Mouse (Mus musculus): ENCODE data around the gene 1500011B03Rik. TPM values are rescaled to one million over a fixed set of nuclear protein-coding genes. Genes with fewer than 3 reads are reported as not detected.

The 1500011B03Rik gene
- polyA plus RNA-seq, 1 experiment = 51.7 TPM

DNA sequence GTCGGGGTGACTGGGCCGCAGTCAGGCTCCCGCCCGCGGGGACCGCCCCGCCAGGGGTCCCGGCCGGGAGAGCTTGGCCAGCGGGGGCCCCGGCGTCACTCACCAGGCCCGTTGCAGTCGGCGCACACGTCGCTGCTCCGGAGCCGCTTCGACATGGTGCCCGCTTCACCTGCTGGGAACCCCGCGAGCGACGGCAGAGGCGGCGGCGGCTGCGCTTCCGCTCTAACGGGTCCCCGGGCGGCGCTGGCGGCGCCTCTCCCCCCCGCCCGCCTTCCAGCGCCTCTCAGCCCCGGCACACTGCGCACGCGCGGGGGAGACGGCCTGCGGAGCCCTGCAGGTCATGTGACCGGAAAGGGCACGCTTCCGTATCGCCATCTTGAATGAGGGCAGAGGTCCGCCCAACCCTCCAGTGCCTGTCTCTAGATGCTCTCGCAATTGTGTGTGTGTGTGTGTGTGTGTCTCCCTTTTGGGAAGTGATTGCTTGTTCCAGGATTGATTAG is 50.0 kb downstream of the 1500011B03Rik start:
- no peak for TF ChIP-seq CTCF (IDR thresholded peaks at IDR 0.05; ENCODE audit: control insufficient read depth, insufficient read depth, insufficient replicate concordance, low read depth, low read length)
- peak; percentile 67 for TF ChIP-seq POLR2A (IDR thresholded peaks at IDR 0.05; ENCODE audit: control insufficient read depth, low read depth, low read length)
- Histone ChIP-seq H3K4me1 (ENCODE audit: control insufficient read depth, insufficient read depth, low read length) (peaks cover 19% of the 10 kb centered on the region), H3K4me3 (ENCODE audit: control insufficient read depth, low read depth, low read length) (peak overlapping the region; percentile 92), H3K27me3 (ENCODE audit: control insufficient read depth, insufficient read depth, low read length) (no peaks in the 10 kb centered on the region), H3K27ac (ENCODE audit: control insufficient read depth, insufficient read depth, low read depth, low read length) (peak overlapping the region; percentile 96), H3K36me3 (ENCODE audit: control insufficient read depth, insufficient read depth, low read length) (no peaks in the 10 kb centered on the region)

- H3K4me1 ChIP-seq (ENCODE audit: control insufficient read depth, insufficient read depth, low read length) = peaks cover 19% of the 10 kb centered on the region
- peak overlapping the region; percentile 67 for H3K27ac ChIP-seq (ENCODE audit: control insufficient read depth, insufficient read depth, low read depth, low read length)
- peak overlapping the region; percentile 92 for H3K4me3 ChIP-seq (ENCODE audit: control insufficient read depth, low read depth, low read length)
- H3K36me3 ChIP-seq (ENCODE audit: control insufficient read depth, insufficient read depth, low read length) = no peaks in the 10 kb centered on the region
- no peaks in the 10 kb centered on the region for H3K27me3 ChIP-seq (ENCODE audit: control insufficient read depth, insufficient read depth, low read length)
- TF ChIP-seq CTCF (IDR thresholded peaks at IDR 0.05; ENCODE audit: control insufficient read depth, insufficient read depth, insufficient replicate concordance, low read depth, low read length) (no peak), POLR2A (IDR thresholded peaks at IDR 0.05; ENCODE audit: control insufficient read depth, low read depth, low read length) (no peak)
Measured at GRCm38 (mm10) chr5:114772456-114773203, 50.6 kb downstream of the 1500011B03Rik start.

GRCm38 (mm10) chr5:114771796-114772195 is 51.5 kb downstream of the 1500011B03Rik start:
- Histone ChIP-seq H3K4me1 (ENCODE audit: control insufficient read depth, insufficient read depth, low read length) (peaks cover 17% of the 10 kb centered on the region), H3K27ac (ENCODE audit: control insufficient read depth, insufficient read depth, low read depth, low read length) (no peak overlapping the region), H3K4me3 (ENCODE audit: control insufficient read depth, low read depth, low read length) (no peak overlapping the region), H3K27me3 (ENCODE audit: control insufficient read depth, insufficient read depth, low read length) (no peaks in the 10 kb centered on the region), H3K36me3 (ENCODE audit: control insufficient read depth, insufficient read depth, low read length) (no peaks in the 10 kb centered on the region)
- TF ChIP-seq POLR2A (IDR thresholded peaks at IDR 0.05; ENCODE audit: control insufficient read depth, low read depth, low read length) = no peak
- TF ChIP-seq CTCF (IDR thresholded peaks at IDR 0.05; ENCODE audit: control insufficient read depth, insufficient read depth, insufficient replicate concordance, low read depth, low read length) = no peak

GRCm38 (mm10) chr5:114769786-114770185 is 53.5 kb downstream of the 1500011B03Rik start:
- Histone ChIP-seq H3K27me3 (ENCODE audit: control insufficient read depth, insufficient read depth, low read length) (no peaks in the 10 kb centered on the region), H3K4me3 (ENCODE audit: control insufficient read depth, low read depth, low read length) (no peak overlapping the region), H3K4me1 (ENCODE audit: control insufficient read depth, insufficient read depth, low read length) (peaks cover 7% of the 10 kb centered on the region), H3K27ac (ENCODE audit: control insufficient read depth, insufficient read depth, low read depth, low read length) (no peak overlapping the region), H3K36me3 (ENCODE audit: control insufficient read depth, insufficient read depth, low read length) (no peaks in the 10 kb centered on the region)
- TF ChIP-seq CTCF (IDR thresholded peaks at IDR 0.05; ENCODE audit: control insufficient read depth, insufficient read depth, insufficient replicate concordance, low read depth, low read length) (no peak), POLR2A (IDR thresholded peaks at IDR 0.05; ENCODE audit: control insufficient read depth, low read depth, low read length) (no peak)

GRCm38 (mm10) chr5:114767185-114767584 is 56.1 kb downstream of the 1500011B03Rik start:
- H3K36me3 ChIP-seq (ENCODE audit: control insufficient read depth, insufficient read depth, low read length) = no peaks in the 10 kb centered on the region
- H3K4me1 ChIP-seq (ENCODE audit: control insufficient read depth, insufficient read depth, low read length) = peaks cover 2% of the 10 kb centered on the region; the same call in 1 of the 2 replicates
- H3K4me3 ChIP-seq (ENCODE audit: control insufficient read depth, low read depth, low read length) = no peak overlapping the region
- H3K27me3 ChIP-seq (ENCODE audit: control insufficient read depth, insufficient read depth, low read length) = no peaks in the 10 kb centered on the region
- no peak for TF ChIP-seq POLR2A (IDR thresholded peaks at IDR 0.05; ENCODE audit: control insufficient read depth, low read depth, low read length)
- no peak for TF ChIP-seq CTCF (IDR thresholded peaks at IDR 0.05; ENCODE audit: control insufficient read depth, insufficient read depth, insufficient replicate concordance, low read depth, low read length)
- H3K27ac ChIP-seq (ENCODE audit: control insufficient read depth, insufficient read depth, low read depth, low read length) = no peak overlapping the region

DNA sequence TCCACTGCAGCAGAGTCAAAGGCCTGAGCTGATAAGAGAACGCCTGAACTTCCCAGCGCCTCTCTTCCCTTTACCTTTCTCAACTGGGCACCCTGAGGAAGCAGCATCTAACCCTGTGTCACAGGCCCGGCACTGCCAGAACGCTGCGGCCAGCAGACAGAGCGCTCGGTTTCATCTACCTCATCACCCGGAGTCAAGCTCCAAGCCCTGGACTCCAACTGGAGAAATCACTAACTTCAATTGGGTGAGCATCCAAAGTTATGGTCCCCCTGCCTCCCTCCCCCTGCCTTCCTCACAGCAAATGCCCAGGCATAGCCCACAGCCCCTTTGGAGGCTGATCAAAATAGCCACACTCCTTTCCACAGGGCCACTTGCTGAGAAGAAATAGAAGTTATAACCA is 56.6 kb downstream of the 1500011B03Rik start:
- no peak overlapping the region for H3K27ac ChIP-seq (ENCODE audit: control insufficient read depth, insufficient read depth, low read depth, low read length)
- no peaks in the 10 kb centered on the region for H3K27me3 ChIP-seq (ENCODE audit: control insufficient read depth, insufficient read depth, low read length)
- no peak overlapping the region for H3K4me3 ChIP-seq (ENCODE audit: control insufficient read depth, low read depth, low read length)
- H3K36me3 ChIP-seq (ENCODE audit: control insufficient read depth, insufficient read depth, low read length) = no peaks in the 10 kb centered on the region
- TF ChIP-seq CTCF (IDR thresholded peaks at IDR 0.05; ENCODE audit: control insufficient read depth, insufficient read depth, insufficient replicate concordance, low read depth, low read length) = no peak
- TF ChIP-seq POLR2A (IDR thresholded peaks at IDR 0.05; ENCODE audit: control insufficient read depth, low read depth, low read length) = no peak
- no peaks in the 10 kb centered on the region for H3K4me1 ChIP-seq (ENCODE audit: control insufficient read depth, insufficient read depth, low read length)

DNA sequence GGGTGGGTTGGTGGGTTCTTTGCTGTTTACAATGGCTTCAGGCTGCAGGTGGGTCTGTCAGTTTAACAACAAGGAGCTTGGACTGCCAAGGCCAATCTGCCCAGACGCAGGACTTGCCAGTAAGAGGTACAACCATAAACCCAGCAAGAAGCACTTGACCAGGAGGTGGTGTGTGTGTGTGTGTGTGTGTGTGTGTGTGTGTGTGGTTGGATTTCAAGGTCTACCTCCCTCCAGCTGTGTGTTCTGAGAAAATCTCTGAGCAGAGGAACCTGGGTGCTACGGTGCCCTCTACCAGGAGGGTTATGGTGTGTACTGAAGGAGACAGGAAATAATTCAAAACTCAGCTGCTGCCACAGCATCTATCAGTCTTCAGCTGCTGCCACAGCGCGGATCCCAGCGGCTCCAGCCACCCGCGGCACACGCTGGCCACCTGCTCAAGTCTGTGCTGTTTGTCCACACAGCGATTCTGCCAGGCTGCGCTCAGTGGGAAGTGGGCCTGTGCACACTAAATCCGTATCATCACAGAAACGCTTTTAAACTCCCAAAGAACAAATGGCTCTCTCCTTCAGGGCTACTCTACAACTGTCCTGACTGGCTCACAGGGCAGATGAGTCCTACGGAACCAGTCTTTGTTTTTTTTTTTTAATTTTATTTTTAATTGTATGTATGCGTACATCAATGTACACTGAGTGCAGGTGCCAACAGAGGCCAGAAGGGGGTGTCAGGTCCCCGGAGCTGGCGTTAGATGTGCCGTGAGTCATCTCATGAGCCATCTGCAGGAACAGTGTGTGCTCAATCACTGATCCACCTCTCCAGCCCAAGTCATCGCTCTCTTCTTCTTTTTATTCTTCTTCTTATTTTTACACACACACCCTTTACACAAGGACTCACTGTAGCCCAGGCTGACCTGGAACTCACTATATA is 58.2 kb downstream of the 1500011B03Rik start:
- peaks cover 2% of the 10 kb centered on the region; the same call in 1 of the 2 replicates for H3K36me3 ChIP-seq (ENCODE audit: control insufficient read depth, insufficient read depth, low read length)
- no peak overlapping the region for H3K4me3 ChIP-seq (ENCODE audit: control insufficient read depth, low read depth, low read length)
- H3K27me3 ChIP-seq (ENCODE audit: control insufficient read depth, insufficient read depth, low read length) = no peaks in the 10 kb centered on the region
- no peak for TF ChIP-seq CTCF (IDR thresholded peaks at IDR 0.05; ENCODE audit: control insufficient read depth, insufficient read depth, insufficient replicate concordance, low read depth, low read length)
- TF ChIP-seq POLR2A (IDR thresholded peaks at IDR 0.05; ENCODE audit: control insufficient read depth, low read depth, low read length) = no peak
- no peaks in the 10 kb centered on the region for H3K4me1 ChIP-seq (ENCODE audit: control insufficient read depth, insufficient read depth, low read length)
- no peak overlapping the region for H3K27ac ChIP-seq (ENCODE audit: control insufficient read depth, insufficient read depth, low read depth, low read length)

Measured in testis, adult 2 months (tissue).